Mouse (Mus musculus) midbrain, embryonic 16.5 days (tissue): ENCODE measurements around the gene Ypel3. TPM values are rescaled to one million over a fixed set of nuclear protein-coding genes. Genes with fewer than 3 reads are reported as not detected.

Experiments used
- ATAC-seq: fragments of 200-750 bp; cut with Nextera tagmentation; 2 replicates; pipeline ENCODE4 v1.8.0; 2017; ENCODE audit warnings: moderate TSS enrichment
- H3K27ac ChIP-seq: fragments of 300-500 bp; sonication (generic); 2 replicates; pipeline ENCODE4 v1.5.1; 2014; ENCODE audit warnings: mild to moderate bottlenecking, low read length, mixed read lengths
- H3K27me3 ChIP-seq: fragments of 300-500 bp; sonication (generic); 2 replicates; pipeline ENCODE4 v1.6.1; 2014; ENCODE audit warnings: low read depth, low read length, mixed read lengths; ENCODE audit not compliant: control insufficient read depth, insufficient read depth
- H3K36me3 ChIP-seq: fragments of 300-500 bp; sonication (generic); 2 replicates; pipeline ENCODE4 v1.6.1; 2014; ENCODE audit warnings: mild to moderate bottlenecking, low read length, moderate library complexity, mixed read lengths; ENCODE audit not compliant: control insufficient read depth, insufficient read depth
- H3K4me1 ChIP-seq: fragments of 300-500 bp; sonication (generic); 2 replicates; pipeline ENCODE4 v1.6.1; 2014; ENCODE audit warnings: mild to moderate bottlenecking, low read length, mixed read lengths; ENCODE audit not compliant: control insufficient read depth, insufficient read depth
- H3K4me2 ChIP-seq: fragments of 300-500 bp; sonication (generic); 2 replicates; pipeline ENCODE4 v1.6.1; 2014; ENCODE audit warnings: mild to moderate bottlenecking, low read length, mixed read lengths
- H3K4me3 ChIP-seq: fragments of 300-500 bp; sonication (generic); 2 replicates; pipeline ENCODE4 v1.5.1; 2014; ENCODE audit warnings: low read depth, mild to moderate bottlenecking, low read length, moderate library complexity, mixed read lengths
- H3K9ac ChIP-seq: fragments of 300-500 bp; sonication (generic); 2 replicates; pipeline ENCODE4 v1.6.1; 2014; ENCODE audit warnings: low read depth, low read length, mixed read lengths
- H3K9me3 ChIP-seq: fragments of 300-500 bp; sonication (generic); replicated peaks from 2 replicates; pipeline ENCODE4 v1.6.1; 2014; ENCODE audit warnings: mild to moderate bottlenecking, low read length, mixed read lengths; ENCODE audit not compliant: control insufficient read depth, poor library complexity, severe bottlenecking
- WGBS: fragments of 180-500 bp; shearing (Covaris S2); extraction: QIAGEN DNeasy Blood & Tissue Kit; methylation state at CpG from one replicate; pipeline ENCODE4 v1.1.7; 2014; 5-methylcytosine and 5-hydroxymethylcytosine counted together
- polyA plus RNA-seq: library from polyadenylated mRNA; unstranded; fragments of >200 nt; fragmentation: Nextera tagmentation; extraction: Ambion mirVana; gene quantifications from 2 replicates; pipeline ENCODE4 v1.2.1, GENCODE M21; 2015

Gene Ypel3
- polyA plus RNA-seq, 1 experiment from 2014 or later = 191 TPM

DNA sequence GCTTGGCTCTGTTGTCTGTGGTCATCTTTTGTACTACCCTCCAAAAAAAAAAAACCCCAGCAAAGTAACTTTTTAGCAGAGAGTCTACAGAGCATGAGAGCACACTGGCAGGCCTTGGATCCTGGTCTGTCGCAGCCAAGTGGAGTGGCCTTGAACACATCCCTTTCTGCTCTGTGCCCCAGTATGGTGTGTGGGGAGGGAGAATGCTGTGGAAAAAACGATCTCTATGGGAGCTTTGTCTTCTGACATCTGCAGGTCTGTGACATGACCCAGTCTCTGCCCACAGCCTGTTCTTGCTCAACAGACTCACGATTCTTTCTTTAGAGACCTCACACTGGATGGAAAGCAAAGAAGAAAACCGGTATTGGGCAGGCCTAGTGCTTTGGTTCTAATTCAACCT lies 15.8 kb upstream of the Ypel3 start:
- Histone ChIP-seq H3K4me1 (peaks cover 21% of the 10 kb centered on the region), H3K27me3 (no peaks in the 10 kb centered on the region), H3K27ac (peak overlapping the region; percentile 91; the same call in 1 of the 2 replicates), H3K9me3 (no peaks in the 10 kb centered on the region), H3K9ac (peak overlapping the region; percentile 92; the same call in 1 of the 2 replicates), H3K4me2 (peak overlapping the region; percentile 76), H3K36me3 (peaks cover 15% of the 10 kb centered on the region), H3K4me3 (peak overlapping the region; percentile 77)
- ATAC-seq = no peak
- 65% methylated on average over 4 of the region's 4 CpGs for WGBS

DNA sequence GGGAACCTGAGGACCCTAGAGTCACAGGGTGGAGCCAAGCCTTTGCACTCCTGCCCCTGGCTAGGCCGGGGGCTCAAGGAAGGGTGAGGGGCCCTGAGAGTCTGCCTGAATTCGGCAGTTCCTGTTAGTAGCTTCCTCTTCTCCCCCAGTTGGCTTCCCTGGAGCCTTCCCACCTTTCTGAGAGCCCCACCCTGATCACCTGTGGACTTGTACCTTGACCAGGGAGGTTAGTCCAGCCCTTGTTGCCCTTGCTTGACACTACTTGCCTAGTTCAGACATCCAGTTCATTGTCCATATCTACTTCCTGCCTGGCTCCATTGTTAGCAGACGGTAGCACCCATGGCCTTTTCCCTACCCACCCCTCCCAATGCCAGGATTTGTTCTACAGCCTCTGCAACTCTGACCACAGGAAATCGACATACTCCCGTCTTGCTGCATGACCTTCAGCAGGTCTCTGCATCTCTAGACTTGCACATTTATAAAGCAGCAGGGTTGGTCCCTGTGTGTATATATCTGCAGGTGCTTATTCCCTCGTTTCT lies 15.2 kb upstream of the Ypel3 start:
- H3K36me3 ChIP-seq = peaks cover 19% of the 10 kb centered on the region
- H3K4me1 ChIP-seq = peaks cover 21% of the 10 kb centered on the region
- WGBS = 84% methylated on average over 6 of the region's 6 CpGs
- ATAC-seq = no peak
- H3K27ac ChIP-seq = no peak overlapping the region
- no peak overlapping the region for H3K9ac ChIP-seq
- peak overlapping the region; percentile 76; the same call in 1 of the 2 replicates for H3K4me2 ChIP-seq
- H3K9me3 ChIP-seq = no peaks in the 10 kb centered on the region
- no peak overlapping the region for H3K4me3 ChIP-seq
- no peaks in the 10 kb centered on the region for H3K27me3 ChIP-seq

DNA sequence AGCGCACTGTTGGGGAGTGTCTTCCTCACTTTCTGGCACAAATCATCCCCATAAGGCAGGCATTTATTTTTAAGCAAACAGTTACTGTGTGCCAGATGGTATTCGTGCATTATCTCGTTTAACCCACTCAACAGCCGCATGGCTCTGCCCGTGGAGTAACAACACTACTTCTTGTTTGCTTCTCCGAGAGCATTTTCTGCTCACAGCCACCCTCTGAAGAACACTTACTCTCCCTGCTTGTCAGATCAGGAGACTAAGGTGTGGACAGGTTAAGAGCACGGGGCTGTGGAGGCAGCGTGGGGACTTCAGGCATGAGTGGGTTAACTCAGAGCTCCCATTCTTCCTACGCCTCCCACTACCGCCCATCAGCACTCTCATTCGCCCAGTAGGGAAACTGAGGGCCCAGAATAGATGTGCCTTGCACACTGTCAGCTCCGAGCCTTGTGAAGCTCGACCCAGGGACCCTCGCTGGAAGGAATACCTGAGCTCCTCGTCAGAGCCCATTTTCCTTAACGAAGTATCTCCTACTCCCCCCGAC lies 14.2 kb upstream of the Ypel3 start:
- H3K27ac ChIP-seq = no peak overlapping the region
- peak overlapping the region; percentile 42 for H3K9ac ChIP-seq
- H3K36me3 ChIP-seq = peaks cover 26% of the 10 kb centered on the region
- 72% methylated on average over 17 of the region's 17 CpGs for WGBS
- no peak overlapping the region for H3K4me3 ChIP-seq
- no peak for ATAC-seq
- H3K4me2 ChIP-seq = peak overlapping the region; percentile 10
- H3K4me1 ChIP-seq = peaks cover 21% of the 10 kb centered on the region
- no peaks in the 10 kb centered on the region for H3K9me3 ChIP-seq
- no peaks in the 10 kb centered on the region for H3K27me3 ChIP-seq

DNA sequence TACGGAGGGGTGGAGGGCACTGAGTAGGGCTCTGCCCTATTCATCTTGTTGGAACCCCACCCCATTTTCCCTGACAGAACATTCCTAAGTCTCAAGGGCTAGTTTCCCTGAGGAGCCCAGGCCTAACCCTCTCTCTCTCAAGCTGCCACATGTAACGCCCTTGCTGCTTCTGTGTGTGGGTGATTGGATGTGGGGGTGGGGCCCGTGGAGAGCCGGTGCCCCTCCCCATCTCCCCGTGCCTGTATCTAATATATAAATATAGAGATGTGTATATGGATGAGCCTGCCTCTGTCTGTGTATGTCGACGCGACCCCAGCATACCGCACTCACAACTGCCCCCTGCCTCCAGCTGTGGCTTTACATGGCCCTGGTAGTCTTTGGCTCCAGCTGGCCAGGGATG lies 11.2 kb upstream of the Ypel3 start:
- ATAC-seq = no peak
- Histone ChIP-seq H3K4me2 (no peak overlapping the region), H3K27me3 (no peaks in the 10 kb centered on the region), H3K4me3 (no peak overlapping the region), H3K9me3 (no peaks in the 10 kb centered on the region), H3K27ac (no peak overlapping the region), H3K9ac (no peak overlapping the region), H3K4me1 (peaks cover 20% of the 10 kb centered on the region), H3K36me3 (peaks cover 31% of the 10 kb centered on the region)
- WGBS = 90% methylated on average over 9 of the region's 9 CpGs

DNA sequence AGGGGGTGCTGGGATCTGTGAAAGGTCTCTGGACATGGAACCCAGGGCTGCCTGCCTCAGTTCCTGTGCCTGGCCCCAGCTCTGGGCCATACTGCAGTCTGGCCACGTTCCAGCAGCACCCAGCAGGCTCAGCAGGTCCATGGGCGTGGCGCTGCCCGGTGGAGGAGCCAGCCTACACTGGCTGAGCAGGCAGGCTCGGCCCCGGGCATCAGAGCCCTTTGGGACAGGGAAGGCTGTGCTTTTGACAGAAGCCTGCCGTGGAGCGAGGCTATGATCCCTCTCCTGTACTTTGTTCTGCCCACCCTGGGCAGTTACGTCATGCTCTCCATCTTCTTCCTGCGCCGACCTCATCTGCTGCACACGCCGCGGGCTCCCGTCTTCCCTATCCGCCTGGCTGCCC lies 10.6 kb upstream of the Ypel3 start, which contains the start of gene Gdpd3:
Gene Gdpd3, plus strand, starts transcription at position 134 of the 400 bp plus-strand sequence.
- Histone ChIP-seq H3K27ac (no peak within 1 kb of the TSS), H3K4me1 (peaks cover 13% of the 10 kb centered on the region), H3K4me3 (no peak within 1 kb of the TSS), H3K9me3 (no peaks in the 10 kb centered on the region), H3K27me3 (no peaks in the 10 kb centered on the region), H3K36me3 (peaks cover 31% of the 10 kb centered on the region), H3K9ac (no peak within 1 kb of the TSS), H3K4me2 (no peak within 1 kb of the TSS)
- ATAC-seq = no peak
- 89% methylated on average over 16 of the region's 16 CpGs for whole genome bisulfite sequencing

DNA sequence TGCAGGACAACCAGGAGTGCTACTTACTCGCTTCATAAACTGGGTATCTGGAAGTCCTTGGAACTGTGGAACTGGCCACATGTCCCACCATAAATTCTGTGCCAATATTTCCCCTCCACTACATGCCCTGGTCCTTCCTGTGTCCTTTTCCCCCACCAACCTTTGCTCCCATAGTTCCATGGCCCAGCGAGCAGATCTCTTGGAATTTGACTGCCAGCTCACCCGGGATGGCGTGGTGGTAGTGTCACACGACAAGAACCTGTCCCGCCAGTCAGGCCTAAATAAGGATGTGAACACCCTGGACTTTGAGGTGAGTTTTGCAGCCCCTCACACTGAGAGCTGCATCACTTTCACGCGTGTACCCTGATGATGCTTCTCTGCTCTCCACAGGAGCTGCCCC lies 9.8 kb upstream of the Ypel3 start:
- Histone ChIP-seq H3K4me3 (no peak overlapping the region), H3K4me2 (no peak overlapping the region), H3K4me1 (peaks cover 5% of the 10 kb centered on the region), H3K27me3 (no peaks in the 10 kb centered on the region), H3K9ac (no peak overlapping the region), H3K36me3 (peaks cover 31% of the 10 kb centered on the region), H3K27ac (no peak overlapping the region), H3K9me3 (no peaks in the 10 kb centered on the region)
- no peak for ATAC-seq
- 96% methylated on average over 8 of the region's 8 CpGs for WGBS

DNA sequence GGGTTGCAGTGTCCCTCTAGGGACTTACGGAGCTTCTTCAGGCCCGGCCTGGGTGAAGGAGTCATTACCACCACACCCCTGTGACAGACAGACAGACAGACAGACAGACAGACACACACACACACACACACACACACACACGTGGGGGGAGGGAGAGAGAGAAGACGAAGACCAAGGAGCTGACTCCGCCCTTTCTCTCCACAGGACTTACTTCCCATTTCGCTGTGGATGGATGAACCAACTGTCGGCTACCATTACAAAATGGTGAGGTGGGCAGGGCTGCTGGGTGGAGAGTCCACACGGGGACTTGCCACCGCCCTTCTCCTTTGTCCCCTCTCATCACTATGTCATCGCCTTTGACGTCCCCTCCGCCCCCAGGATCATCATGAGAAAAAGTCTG lies 6.0 kb upstream of the Ypel3 start:
- Histone ChIP-seq H3K4me1 (peaks cover 2% of the 10 kb centered on the region; the same call in 1 of the 2 replicates), H3K9ac (no peak overlapping the region), H3K9me3 (no peaks in the 10 kb centered on the region), H3K4me2 (no peak overlapping the region), H3K36me3 (peaks cover 16% of the 10 kb centered on the region; the same call in 1 of the 2 replicates), H3K27me3 (no peaks in the 10 kb centered on the region), H3K27ac (no peak overlapping the region), H3K4me3 (no peak overlapping the region)
- 86% methylated on average over 11 of the region's 12 CpGs for WGBS
- ATAC-seq = no peak

DNA sequence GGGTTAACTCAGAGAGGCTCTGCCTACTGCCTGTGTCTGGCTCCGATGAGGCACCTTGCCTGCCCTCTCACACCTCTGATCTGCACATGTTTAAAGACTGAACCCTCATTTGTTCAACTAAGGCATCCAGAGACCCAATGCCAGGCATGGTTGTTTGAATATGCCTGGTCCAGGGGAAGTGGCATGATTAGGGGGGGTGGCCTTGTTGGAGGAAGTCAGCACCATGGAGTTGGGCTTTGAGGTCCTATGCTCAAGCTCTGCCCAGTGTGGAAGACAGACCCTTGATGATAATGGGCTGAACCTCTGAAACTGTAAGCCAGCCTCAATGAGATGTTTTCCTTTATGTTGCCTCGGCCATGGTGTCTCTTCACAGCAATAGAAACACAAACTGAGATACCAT lies 3.4 kb upstream of the Ypel3 start:
- Histone ChIP-seq H3K4me3 (no peak overlapping the region), H3K9me3 (no peaks in the 10 kb centered on the region), H3K9ac (no peak overlapping the region), H3K27ac (no peak overlapping the region), H3K4me1 (peaks cover 20% of the 10 kb centered on the region), H3K4me2 (no peak overlapping the region), H3K36me3 (peaks cover 2% of the 10 kb centered on the region; the same call in 1 of the 2 replicates), H3K27me3 (no peaks in the 10 kb centered on the region)
- no peak for ATAC-seq
- 90% methylated on average over 2 of the region's 2 CpGs for WGBS

DNA sequence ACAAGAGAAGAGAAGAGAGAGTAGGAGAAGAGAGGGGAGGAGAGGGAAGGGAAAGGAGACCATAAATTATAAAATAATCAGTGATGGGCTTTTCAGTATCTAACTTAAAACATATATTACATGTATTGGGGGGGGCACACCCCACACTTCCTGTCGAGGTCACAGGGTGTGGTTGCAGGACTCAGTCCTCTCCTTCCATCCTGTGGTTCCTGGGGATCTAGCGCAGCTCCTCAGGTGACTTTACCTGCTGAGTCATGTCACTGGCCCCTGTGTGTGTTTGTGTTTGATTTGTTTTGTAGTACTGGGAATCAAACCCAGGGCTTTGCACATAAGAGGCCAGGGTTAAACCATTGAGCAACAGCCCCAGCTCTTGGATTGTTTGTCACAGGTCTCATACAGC lies 2.3 kb upstream of the Ypel3 start:
- Histone ChIP-seq H3K27me3 (no peaks in the 10 kb centered on the region), H3K27ac (no peak overlapping the region), H3K36me3 (no peaks in the 10 kb centered on the region), H3K4me3 (no peak overlapping the region), H3K9me3 (no peaks in the 10 kb centered on the region), H3K4me2 (no peak overlapping the region), H3K9ac (no peak overlapping the region), H3K4me1 (peaks cover 21% of the 10 kb centered on the region)
- ATAC-seq = no peak
- 80% methylated on average over 2 of the region's 2 CpGs for WGBS
